ENCODE assay signal across 22 mouse cellular contexts in the genomic region with DNA sequence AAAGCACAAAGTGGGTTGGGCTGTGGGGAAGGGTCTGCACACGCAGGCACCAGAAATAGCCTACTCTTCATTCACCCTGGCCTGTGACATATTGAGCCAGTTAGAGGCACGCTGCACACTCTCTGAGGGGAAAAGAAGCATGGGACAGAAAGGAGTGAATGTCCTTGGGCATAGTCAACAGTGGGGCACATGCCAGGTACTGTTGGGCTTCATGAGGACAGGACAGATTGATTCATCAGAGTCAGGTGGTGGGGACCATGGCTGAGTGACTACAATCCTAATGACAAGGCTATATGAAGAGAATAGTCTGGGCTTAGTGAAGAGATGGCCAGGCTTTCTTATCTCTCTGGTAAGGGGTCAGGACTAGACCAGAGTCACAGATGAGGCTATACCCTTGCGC.
"Had no signal": no experiment of that assay in that cellular context is flagged by ENCODE, and none has a peak within 500 bp of the region (broad histone marks: within the 10 kb centered on the region; RNA-seq: fewer than 3 reads in every experiment).

No protein-coding gene starts in this region.

- H3K4me3 ChIP-seq: embryonic facial prominence, embryonic 10.5 days; embryonic facial prominence, embryonic 12.5 days; embryonic facial prominence, embryonic 13.5 days; embryonic facial prominence, embryonic 15.5 days; erythroblast, embryonic 14.5 days; forebrain, embryonic 10.5 days; forebrain, embryonic 12.5 days; forebrain, embryonic 13.5 days; forebrain, embryonic 15.5 days; heart, adult 2 months; heart, embryonic 10.5 days; heart, embryonic 12.5 days; heart, embryonic 13.5 days had no signal

- DNase-seq: cerebellum, adult 9-10 months; cerebellum, adult 9-11 months; embryo, embryonic 11 days; forebrain, postnatal 0 days; gastrocnemius, postnatal 10 days; gastrocnemius, postnatal 25 days; gastrocnemius, postnatal 36 days; heart, adult 11 months; heart, adult 18-20 months had no signal

- H3K27ac ChIP-seq: embryonic facial prominence, embryonic 10.5 days; embryonic facial prominence, embryonic 12.5 days; embryonic facial prominence, embryonic 13.5 days; embryonic facial prominence, embryonic 15.5 days; forebrain, embryonic 10.5 days; forebrain, embryonic 12.5 days; forebrain, embryonic 13.5 days; forebrain, embryonic 15.5 days; heart, adult 2 months; heart, embryonic 10.5 days; heart, embryonic 13.5 days had no signal
